Mouse (Mus musculus): ENCODE measurements at regions not wholly inside any gene's neighbourhood (a gene's known extent, or its start where the extent isn't known, plus 50 kb on each side); places are given as distances from the start of the nearest gene placed in this dataset.

- TF ChIP-seq POLR2A (IDR thresholded peaks at IDR 0.05; ENCODE audit: borderline replicate concordance, insufficient read depth, low read length) (no peak), CTCF (IDR thresholded peaks at IDR 0.05; ENCODE audit: borderline replicate concordance, insufficient read depth, low read depth, low read length) (no peak)
Observed at GRCm38 (mm10) chr2:128318956-128319355, 193.1 kb downstream of the Bcl2l11 start.

Measured in cerebellum, adult 2 months (tissue).